Mouse (Mus musculus) retina, postnatal 7 days (tissue): Measurements from ENCODE around the gene Zfp101.

Experiments
- DNase-seq: peaks from one replicate; pipeline ENCODE4 v3.0.0-alpha.2; 2012; ENCODE audit warnings: low read depth, low spot score

Gene Zfp101

GRCm38 (mm10) chr17:33394182-33395034 lies at the start of gene Zfp101:
Gene Zfp101, minus strand, starts transcription at chr17:33394641.
- DNase-seq = peak; percentile 88

GRCm38 (mm10) chr17:33441159-33441558 lies 46.7 kb upstream of the Zfp101 start:
- no peak for DNase-seq

GRCm38 (mm10) chr17:33439922-33440321 lies 45.5 kb upstream of the Zfp101 start:
- no peak for DNase-seq

DNA sequence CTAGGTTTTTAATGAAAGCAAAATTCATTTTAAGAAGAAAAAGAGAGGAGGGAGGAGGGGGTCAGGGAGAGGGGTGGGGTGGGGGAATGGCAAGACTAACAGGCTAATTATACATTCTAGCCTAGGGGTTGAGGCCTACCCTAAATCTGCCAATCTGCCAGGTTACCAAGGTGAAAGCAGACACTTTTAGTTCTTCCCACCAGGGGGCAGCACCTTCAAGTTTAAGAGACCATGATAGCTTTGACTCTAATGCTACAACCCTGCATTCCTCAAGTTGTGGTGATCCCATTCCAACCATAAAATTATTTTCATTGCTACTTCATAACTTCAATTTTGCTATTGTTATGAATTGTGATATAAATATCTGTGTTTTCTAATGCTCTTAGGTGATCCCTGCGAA lies 44.7 kb upstream of the Zfp101 start:
- DNase-seq = peak; percentile 64

- no peak for DNase-seq
These were observed 37.8 kb upstream of the Zfp101 start, which contains the start of gene Actl9 for GRCm38 (mm10) chr17:33432019-33432946. Gene Actl9, plus strand, starts transcription at chr17:33432896.

DNA sequence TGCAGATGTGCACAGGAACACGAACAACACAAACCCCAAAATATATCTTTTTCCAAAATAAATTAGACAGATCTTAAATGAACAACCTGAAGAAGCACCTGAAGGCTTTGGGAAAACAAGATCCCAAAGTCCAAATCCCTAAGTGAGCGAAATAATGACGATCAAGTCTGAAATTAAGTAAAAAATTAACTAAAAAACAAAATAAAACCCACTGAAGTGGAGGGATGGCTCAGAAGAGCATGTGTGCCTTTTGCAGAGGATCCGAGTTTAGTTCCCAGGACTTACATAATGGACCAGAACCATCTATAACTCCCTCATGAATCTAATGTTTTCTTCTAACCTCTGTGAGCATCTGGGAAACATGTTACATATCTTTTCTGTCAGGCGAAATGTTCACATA lies 2.2 kb downstream of the Zfp101 start:
- no peak for DNase-seq

GRCm38 (mm10) chr17:33385705-33386104 lies 8.7 kb downstream of the Zfp101 start:
- DNase-seq = no peak

- no peak for DNase-seq
These were observed 21.6 kb downstream of the Zfp101 start for GRCm38 (mm10) chr17:33372795-33373194.

DNA sequence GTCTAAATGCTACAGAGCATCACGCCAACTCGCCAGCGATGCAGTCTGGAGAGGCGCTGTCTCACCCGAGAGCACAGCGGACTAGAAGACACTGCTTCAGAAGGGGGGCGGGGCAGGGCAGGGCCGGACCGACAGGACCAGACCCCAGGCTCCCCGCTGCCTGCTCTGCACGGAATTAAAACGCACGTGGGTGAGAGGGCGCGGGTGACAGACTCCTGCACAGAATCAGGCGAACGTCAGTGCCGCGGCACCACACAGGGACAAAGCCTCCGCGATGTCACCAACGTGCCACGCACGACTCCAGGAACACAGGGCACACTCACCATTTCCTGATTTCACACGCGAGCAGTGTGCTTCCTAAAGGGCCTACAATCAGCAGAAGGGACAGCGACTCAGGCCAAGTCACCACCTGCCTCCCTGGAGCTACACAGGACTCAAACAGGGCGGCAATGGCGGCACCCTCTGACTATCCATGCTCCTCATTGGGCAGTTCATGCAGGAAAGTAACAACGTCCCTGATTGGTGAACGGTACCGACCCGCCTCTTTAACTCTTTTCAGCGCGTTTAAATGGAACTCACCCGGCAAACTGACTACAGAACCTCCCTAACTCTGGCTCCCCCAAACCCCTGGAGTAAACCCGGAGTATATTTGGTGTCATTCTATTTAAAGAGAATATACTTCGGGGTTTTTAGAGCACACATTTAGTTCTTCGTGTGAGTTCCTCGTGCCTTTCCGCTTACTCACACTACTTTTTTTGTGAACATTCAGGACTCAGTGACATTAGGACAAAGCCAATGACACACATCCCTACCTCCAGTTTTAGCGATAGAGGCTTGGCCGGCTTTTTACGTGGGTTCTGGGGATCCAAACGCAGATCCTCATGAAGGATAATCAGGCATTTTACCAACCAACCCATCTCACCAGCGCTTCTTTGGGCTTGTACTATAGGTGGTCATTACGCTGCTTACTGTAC lies 35.7 kb downstream of the Zfp101 start, which contains the start of gene Zfp81:
TSS of gene Zfp81 (minus strand) at position 468 of the 974 bp plus-strand sequence.
- peak; percentile 79 for DNase-seq

DNA sequence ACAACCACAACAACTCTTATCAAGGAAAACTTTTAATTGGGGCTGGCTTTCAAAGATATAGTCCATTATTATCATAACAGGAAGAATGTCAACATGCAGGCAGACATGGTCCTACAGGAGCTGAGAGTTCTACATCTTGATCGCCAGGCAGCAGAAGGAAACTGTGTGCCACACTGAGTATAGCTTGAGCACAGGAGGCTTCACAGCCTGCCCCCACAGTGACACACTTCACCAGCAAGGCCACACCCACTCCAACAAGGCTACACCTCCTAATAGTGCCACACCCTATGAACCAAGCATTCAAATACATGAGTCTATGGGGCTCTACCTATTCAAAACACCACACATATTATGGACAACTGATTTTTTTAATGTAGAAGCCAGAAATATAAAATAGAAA lies 41.5 kb downstream of the Zfp101 start:
- DNase-seq = no peak
